Mouse (Mus musculus) CH12.LX (cell line): Measurements from ENCODE around the gene Aff3.

Experiments used
- BHLHE40 ChIP-seq: IDR thresholded peaks from 2 replicates; pipeline ENCODE4 v1.6.1; 2011; ENCODE audit warnings: mild to moderate bottlenecking, low read depth, low read length, improper control_type of control experiment
- CHD2 ChIP-seq: IDR thresholded peaks from 2 replicates; pipeline ENCODE4 v1.6.1; 2011; ENCODE audit warnings: low read length, improper control_type of control experiment
- CTCF ChIP-seq, 2 experiments: IDR thresholded peaks in 1 of 2; conservative IDR thresholded peaks in 1 of 2; 2 replicates each; pipeline ENCODE4 v1.5.1; 2011 to 2012; ENCODE audit warnings: low read depth in 2 of 2, low read length in 2 of 2, improper control_type of control experiment in 1 of 2, inconsistent platforms in 1 of 2, mild to moderate bottlenecking in 1 of 2, moderate library complexity in 1 of 2
- E2F4 ChIP-seq: IDR thresholded peaks from 2 replicates; pipeline ENCODE4 v1.6.1; 2011; ENCODE audit warnings: low read depth, low read length, improper control_type of control experiment; ENCODE audit not compliant: insufficient replicate concordance
- GABPA ChIP-seq: IDR thresholded peaks from 2 replicates; pipeline ENCODE4 v1.6.1; 2012; ENCODE audit warnings: low read depth, low read length, improper control_type of control experiment, inconsistent platforms; ENCODE audit not compliant: insufficient replicate concordance
- HCFC1 ChIP-seq: IDR thresholded peaks from 2 replicates; pipeline ENCODE4 v1.6.1; 2012; ENCODE audit warnings: low read depth, mild to moderate bottlenecking, inconsistent platforms, low read length, improper control_type of control experiment
- IRF4 ChIP-seq: IDR thresholded peaks from 2 replicates; pipeline ENCODE4 v1.6.1; 2014; ENCODE audit warnings: low read depth, mild to moderate bottlenecking, inconsistent platforms, low read length, improper control_type of control experiment
- MAFK ChIP-seq: IDR thresholded peaks from 2 replicates; pipeline ENCODE4 v1.6.1; 2011; ENCODE audit warnings: low read length, improper control_type of control experiment; ENCODE audit not compliant: insufficient replicate concordance
- POLR2A ChIP-seq: IDR thresholded peaks from 2 replicates; pipeline ENCODE4 v1.6.1; 2011; ENCODE audit warnings: low read depth, mild to moderate bottlenecking, improper control_type of control experiment, low read length
- POLR2AphosphoS2 ChIP-seq: IDR thresholded peaks from 2 replicates; pipeline ENCODE4 v1.6.1; 2011; ENCODE audit warnings: low read depth, low read length, improper control_type of control experiment
- SIN3A ChIP-seq: IDR thresholded peaks from 2 replicates; pipeline ENCODE4 v1.6.1; 2012; ENCODE audit warnings: low read length, improper control_type of control experiment, inconsistent platforms
- USF1 ChIP-seq: IDR thresholded peaks from 2 replicates; pipeline ENCODE4 v1.6.1; 2014; ENCODE audit warnings: low read depth, mild to moderate bottlenecking, inconsistent platforms, low read length, improper control_type of control experiment

GRCm38 (mm10) chr1:38683158-38683721, 18.5 kb upstream of the Aff3 start:
- TF ChIP-seq HCFC1 (no peak), CHD2 (no peak), GABPA (no peak), POLR2A (no peak), POLR2AphosphoS2 (no peak), BHLHE40 (no peak), CTCF (conservative IDR thresholded peaks at IDR 0.05 in 1 of 2, IDR thresholded peaks at IDR 0.05 in 1 of 2; ENCODE audit: low read depth in 2 of 2, low read length in 2 of 2) (no peak), SIN3A (no peak), MAFK (no peak), E2F4 (no peak), IRF4 (no peak), USF1 (no peak)
